Mouse (Mus musculus) thymus, adult 2 months (tissue): ENCODE data around the gene Nid1.

Experiments used
- CTCF ChIP-seq: fragments of 200-500 bp; IDR thresholded peaks from 2 replicates; pipeline ENCODE4 v1.5.1; 2012; ENCODE audit warnings: mild to moderate bottlenecking, control low read depth, low read length, moderate library complexity, borderline replicate concordance; ENCODE audit not compliant: control insufficient read depth, poor library complexity, insufficient read depth; ENCODE audit errors: extremely low read depth
- POLR2A ChIP-seq: fragments of 200-500 bp; IDR thresholded peaks from 2 replicates; pipeline ENCODE4 v1.6.1; 2012; ENCODE audit warnings: mild to moderate bottlenecking, low read length, control low read depth, moderate library complexity; ENCODE audit not compliant: control insufficient read depth, poor library complexity, insufficient read depth; ENCODE audit errors: extremely low read depth

- no peak for TF ChIP-seq CTCF
- TF ChIP-seq POLR2A = no peak
Observed at GRCm38 (mm10) chr13:13484883-13485282, 47.5 kb downstream of the Nid1 start.
